Comparison of ENCODE assay signal across 28 mouse cellular contexts in the genomic region with DNA sequence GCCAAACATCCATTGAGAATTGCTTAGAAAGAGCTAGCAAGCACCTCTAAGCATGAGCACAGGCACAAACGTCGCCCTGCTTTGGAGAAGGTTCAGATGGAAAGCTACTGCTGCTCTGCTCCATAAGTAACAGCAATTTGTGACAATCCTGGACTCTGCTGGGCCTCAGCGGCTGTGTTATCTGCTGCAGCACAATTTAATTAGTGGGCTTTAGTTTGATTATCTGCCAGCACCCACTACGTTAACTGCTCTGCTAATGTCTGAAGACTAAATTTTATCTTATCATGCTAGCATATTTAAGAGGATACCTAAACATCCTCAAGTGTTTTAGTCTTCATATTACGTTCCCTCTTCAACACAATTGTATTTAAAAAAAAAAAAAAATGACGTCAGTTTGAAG. TPM values are rescaled to one million over a fixed set of nuclear protein-coding genes. Genes with fewer than 3 reads are reported as not detected.
A peak's percentile ranks its signal among the peaks of the same experiment; 100 is the strongest.
DNase-seq lines count a peak whose midpoint lies in the region; ATAC-seq and TF ChIP-seq lines count a peak whose summit lies in the region.
"Had no signal": no experiment of that assay in that cellular context is flagged by ENCODE, and none has a peak within 500 bp of the region (broad histone marks: within the 10 kb centered on the region; RNA-seq: fewer than 3 reads in every experiment).

No protein-coding gene starts in this region.

- H3K36me3 ChIP-seq in liver, postnatal 0 days (replicated peaks; ENCODE audit: insufficient read depth, low read length) = no peaks in the 10 kb centered on the region
- H3K36me3 ChIP-seq in liver, embryonic 11.5 days (ENCODE audit: control insufficient read depth, insufficient read depth, low read length) = no peaks in the 10 kb centered on the region
- no peaks in the 10 kb centered on the region for H3K36me3 ChIP-seq in lung, postnatal 0 days (ENCODE audit: insufficient read depth, low read length)
- H3K36me3 ChIP-seq in forebrain, embryonic 16.5 days (ENCODE audit: control insufficient read depth, insufficient read depth) = no peaks in the 10 kb centered on the region
- H3K36me3 ChIP-seq: heart, embryonic 15.5 days; limb, embryonic 13.5 days had no signal

- 35% methylated on average over 6 of the region's 6 CpGs for WGBS in liver, postnatal 0 days (ENCODE audit: insufficient replicate concordance)
- WGBS in liver, embryonic 11.5 days = 40% methylated on average over 6 of the region's 6 CpGs
- WGBS in lung, postnatal 0 days = 20% methylated on average over 6 of the region's 6 CpGs
- WGBS in forebrain, embryonic 16.5 days = 74% methylated on average over 6 of the region's 6 CpGs

- H3K4me1 ChIP-seq in liver, postnatal 0 days (ENCODE audit: insufficient read depth) = no peaks in the 10 kb centered on the region
- no peaks in the 10 kb centered on the region; the same call in 1 of the 2 replicates for H3K4me1 ChIP-seq in liver, embryonic 11.5 days (replicated peaks; ENCODE audit: control insufficient read depth, insufficient read depth, low read length)
- H3K4me1 ChIP-seq in lung, postnatal 0 days (ENCODE audit: insufficient read depth, low read depth, low read length) = no peaks in the 10 kb centered on the region
- no peaks in the 10 kb centered on the region for H3K4me1 ChIP-seq in forebrain, embryonic 16.5 days (replicated peaks; ENCODE audit: control insufficient read depth, insufficient read depth, low read length)
- H3K4me1 ChIP-seq: forebrain, embryonic 13.5 days; heart, embryonic 15.5 days; limb, embryonic 13.5 days had no signal

- H3K27ac ChIP-seq in liver, postnatal 0 days (ENCODE audit: low read depth) = no peak overlapping the region
- peak overlapping the region; percentile 21; the same call in 1 of the 2 replicates for H3K27ac ChIP-seq in liver, embryonic 11.5 days (ENCODE audit: low read depth, low read length)
- no peak overlapping the region for H3K27ac ChIP-seq in lung, postnatal 0 days (ENCODE audit: low read length)
- no peak overlapping the region for H3K27ac ChIP-seq in forebrain, embryonic 16.5 days (ENCODE audit: low read length)
- H3K27ac ChIP-seq: forebrain, embryonic 13.5 days; gastrocnemius, adult 2 months; heart, embryonic 15.5 days; layer of hippocampus, adult 2 months; limb, embryonic 13.5 days; macrophage; stomach, postnatal 0 days had no signal

- H3K9ac ChIP-seq in liver, postnatal 0 days (replicated peaks) = no peak overlapping the region
- H3K9ac ChIP-seq in liver, embryonic 11.5 days (ENCODE audit: low read depth, low read length) = no peak overlapping the region
- no peak overlapping the region for H3K9ac ChIP-seq in lung, postnatal 0 days (replicated peaks; ENCODE audit: low read depth)
- no peak overlapping the region for H3K9ac ChIP-seq in forebrain, embryonic 16.5 days (replicated peaks; ENCODE audit: low read depth, low read length)
- H3K9ac ChIP-seq: forebrain, embryonic 13.5 days; heart, embryonic 15.5 days; limb, embryonic 13.5 days had no signal

- no peak overlapping the region for H3K4me3 ChIP-seq in liver, postnatal 0 days (ENCODE audit: low read depth, low read length)
- H3K4me3 ChIP-seq in liver, embryonic 11.5 days (ENCODE audit: low read depth, low read length) = no peak overlapping the region
- H3K4me3 ChIP-seq in lung, postnatal 0 days (ENCODE audit: low read depth, low read length) = no peak overlapping the region
- no peak overlapping the region for H3K4me3 ChIP-seq in forebrain, embryonic 16.5 days (replicated peaks; ENCODE audit: low read length)
- H3K4me3 ChIP-seq: forebrain, embryonic 13.5 days; gastrocnemius, adult 2 months; heart, embryonic 15.5 days; layer of hippocampus, adult 2 months; limb, embryonic 13.5 days had no signal

- DNase-seq in liver = peak; percentile 39
- no peak for DNase-seq in liver, postnatal 0 days
- no peak for DNase-seq in liver, embryonic 11.5 days (ENCODE audit: low spot score)
- peak; percentile 18 for DNase-seq in lung, postnatal 0 days (ENCODE audit: low spot score)
- no peak for DNase-seq in cerebellum, adult 18-20 months
- DNase-seq: adrenal gland, postnatal 25 days; cerebellum, adult 8-10 months; cerebellum, postnatal 36 days; gastrocnemius, adult 2 months; heart, postnatal 4 days; kidney, postnatal 25 days; layer of hippocampus, postnatal 36 days; thymus, adult 2 months; thymus, postnatal 4 days had no signal

- H3K4me2 ChIP-seq in liver, postnatal 0 days (ENCODE audit: low read depth, low read length) = no peak overlapping the region
- H3K4me2 ChIP-seq in liver, embryonic 11.5 days = peak overlapping the region; percentile 34
- H3K4me2 ChIP-seq in lung, postnatal 0 days (replicated peaks; ENCODE audit: low read depth, low read length) = no peak overlapping the region
- no peak overlapping the region for H3K4me2 ChIP-seq in forebrain, embryonic 16.5 days (ENCODE audit: low read length)
- H3K4me2 ChIP-seq: forebrain, embryonic 13.5 days; heart, embryonic 15.5 days; limb, embryonic 13.5 days; midbrain, embryonic 11.5 days had no signal

- H3K9me3 ChIP-seq in liver, postnatal 0 days (ENCODE audit: low read length) = no peaks in the 10 kb centered on the region
- no peaks in the 10 kb centered on the region for H3K9me3 ChIP-seq in liver, embryonic 11.5 days (ENCODE audit: control insufficient read depth, low read length)
- H3K9me3 ChIP-seq in lung, postnatal 0 days (ENCODE audit: low read length) = no peaks in the 10 kb centered on the region
- no peaks in the 10 kb centered on the region for H3K9me3 ChIP-seq in forebrain, embryonic 16.5 days (ENCODE audit: control insufficient read depth, low read length)
- H3K9me3 ChIP-seq: forebrain, embryonic 13.5 days; heart, embryonic 15.5 days; limb, embryonic 13.5 days had no signal

- TF ChIP-seq CTCF in liver, postnatal 0 days (IDR thresholded peaks at IDR 0.05; ENCODE audit: low read depth) = no peak
- TF ChIP-seq CTCF in lung, postnatal 0 days (IDR thresholded peaks at IDR 0.05) = no peak

- no peak for ATAC-seq in liver, postnatal 0 days
- peak; percentile 92 for ATAC-seq in liver, embryonic 11.5 days (replicated peaks; ENCODE audit: low FRiP score)
- ATAC-seq in lung, postnatal 0 days = peak; percentile 78
- ATAC-seq in megakaryocyte-erythroid progenitor cell, adult 5-6 weeks (replicated peaks; ENCODE audit: low FRiP score, low TSS enrichment, poor library complexity, severe bottlenecking) = peak; percentile 74
- no peak for ATAC-seq in forebrain, embryonic 16.5 days
- ATAC-seq in cerebellum, adult (ENCODE audit: insufficient number of reproducible peaks, low FRiP score, low TSS enrichment) = no peak
- ATAC-seq: forebrain, embryonic 13.5 days; hindbrain, embryonic 16.5 days; intestine, embryonic 16.5 days had no signal

- H3K27me3 ChIP-seq in liver, postnatal 0 days (ENCODE audit: insufficient read depth, low read length) = no peaks in the 10 kb centered on the region
- H3K27me3 ChIP-seq in liver, embryonic 11.5 days (replicated peaks; ENCODE audit: control insufficient read depth, insufficient read depth, low read length) = no peaks in the 10 kb centered on the region
- H3K27me3 ChIP-seq in lung, postnatal 0 days (replicated peaks; ENCODE audit: insufficient read depth, low read length) = no peaks in the 10 kb centered on the region
- H3K27me3 ChIP-seq in forebrain, embryonic 16.5 days (replicated peaks; ENCODE audit: control insufficient read depth, insufficient read depth, low read length) = no peaks in the 10 kb centered on the region
- H3K27me3 ChIP-seq: forebrain, embryonic 13.5 days; heart, embryonic 15.5 days; limb, embryonic 13.5 days had no signal

- TF ChIP-seq EP300 in liver, postnatal 0 days (IDR thresholded peaks at IDR 0.05; ENCODE audit: low read depth) = no peak
- peak; percentile 44; the same call in 1 of the 2 replicates for TF ChIP-seq EP300 in lung, postnatal 0 days (IDR thresholded peaks at IDR 0.05)

RNA-seq across cellular contexts. Expression of gene Vip, which starts 46.6 kb away (rescaled TPM):
- polyA plus RNA-seq in liver, postnatal 0 days (2015; fragmentation: Nextera tagmentation; extraction: Ambion mirVana) = not detected in 2 replicates
- not detected in 2 replicates for polyA plus RNA-seq in liver, embryonic 11.5 days (2014; fragmentation: Nextera tagmentation; extraction: Ambion mirVana)
- 0.18 and 0.27 TPM in 2 replicates for polyA plus RNA-seq in lung, postnatal 0 days (2015; fragmentation: Nextera tagmentation; extraction: Ambion mirVana)
- total RNA-seq in megakaryocyte-erythroid progenitor cell, adult 5-6 weeks (2014; fragmentation: Nextera tagmentation) = 0.46 TPM in 1 of 2 replicates, not detected in the other
- total RNA-seq in megakaryocyte-erythroid progenitor cell, adult 5-6 weeks (2017) = not detected in 2 replicates
- not detected in 2 replicates for polyA plus RNA-seq in forebrain, embryonic 16.5 days (2015; fragmentation: Nextera tagmentation; extraction: Ambion mirVana)
- total RNA-seq: gastrocnemius, adult 2 months; monocyte, adult 5-6 weeks; neutrophil, adult 5-6 weeks had no signal
- polyA plus RNA-seq: macrophage had no signal

Comparison
In these comparisons a context has a peak if more than half of its experiments do, and no peak if none do; other contexts are left out.
1. DNase-seq: peak in liver (single experiment) and lung, postnatal 0 days (single experiment); none in liver, postnatal 0 days (single experiment), liver, embryonic 11.5 days (single experiment) and cerebellum, adult 18-20 months (0 of 2).
2. ATAC-seq: peak in liver, embryonic 11.5 days (single experiment), lung, postnatal 0 days (single experiment) and megakaryocyte-erythroid progenitor cell, adult 5-6 weeks (single experiment); none in liver, postnatal 0 days (single experiment), forebrain, embryonic 16.5 days (single experiment) and cerebellum, adult (single experiment).